Mouse (Mus musculus): ENCODE measurements around the gene Napsa. TPM values are rescaled to one million over a fixed set of nuclear protein-coding genes. Genes with fewer than 3 reads are reported as not detected.

Gene Napsa
- polyA plus RNA-seq, 2 experiments from 2014 or later: 0.52 to 6.7 TPM

- ATAC-seq: no peak
These were observed 33.2 kb upstream of the Napsa start for GRCm38 (mm10) chr7:44538756-44539624.

DNA sequence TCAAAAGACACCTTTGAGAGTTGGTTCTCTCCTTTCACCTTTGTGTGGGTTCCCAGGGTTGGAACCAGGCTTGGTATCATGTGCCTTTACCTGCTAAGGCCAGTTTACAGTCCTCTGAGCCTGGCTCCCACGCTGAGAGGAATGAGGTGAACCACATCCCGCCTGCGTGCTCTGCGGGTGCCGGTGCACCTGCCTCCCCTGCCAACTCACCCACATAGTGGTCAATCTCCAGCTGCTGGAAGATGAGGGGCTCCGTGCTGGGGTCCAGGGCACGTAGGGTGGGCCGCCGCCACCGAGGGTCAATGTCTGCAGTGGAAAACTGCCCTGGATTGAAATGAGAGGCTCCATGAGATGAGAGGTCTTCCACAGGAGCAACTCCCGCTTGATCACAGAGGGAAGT is 29.6 kb upstream of the Napsa start:
- ATAC-seq: no peak

- ATAC-seq: no peak
These were observed 29.1 kb upstream of the Napsa start for GRCm38 (mm10) chr7:44543071-44543470.

DNA sequence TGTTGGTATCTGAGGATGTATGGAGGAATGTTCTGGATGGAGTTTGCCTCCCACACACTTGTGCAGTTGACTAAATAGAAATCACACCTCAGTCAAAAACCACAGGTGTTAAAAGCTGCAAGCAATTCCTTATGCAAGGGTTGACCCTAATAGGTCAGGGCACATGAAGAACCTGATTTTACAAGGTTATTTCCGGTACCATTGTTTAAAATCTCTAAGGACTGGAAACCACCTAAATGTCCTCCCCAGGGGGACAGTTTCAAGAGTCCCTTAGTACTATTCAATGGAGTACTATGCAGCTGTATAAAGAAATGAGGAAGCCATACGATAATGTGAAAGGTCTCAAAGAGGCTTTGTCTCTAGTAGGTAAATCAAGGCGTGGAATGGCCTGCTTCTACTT is 25.9 kb upstream of the Napsa start:
- ATAC-seq: no peak

GRCm38 (mm10) chr7:44547041-44547440 is 25.1 kb upstream of the Napsa start:
- no peak for ATAC-seq

DNA sequence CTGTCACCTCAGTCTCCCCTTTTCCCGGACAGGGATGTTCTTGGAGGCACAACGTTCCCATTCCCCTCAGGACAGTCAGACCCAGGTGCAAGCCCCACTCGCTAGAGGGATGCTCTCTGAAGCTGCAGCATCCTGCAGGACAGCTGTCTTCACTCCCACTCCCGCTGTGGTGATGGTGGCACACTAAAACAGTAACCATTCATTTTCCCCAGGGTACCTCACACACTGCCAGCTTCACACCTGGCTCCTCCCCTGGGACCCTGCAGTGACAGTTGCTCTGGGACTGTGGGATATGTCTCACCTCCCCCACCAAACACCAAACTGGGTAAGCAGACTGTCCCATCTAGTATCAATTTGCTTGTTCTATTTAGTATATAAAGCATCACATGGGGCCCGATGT is 24.5 kb upstream of the Napsa start:
- no peak for ATAC-seq

- peak; percentile 94 for ATAC-seq
These were observed 23.6 kb upstream of the Napsa start, which contains the start of gene Pold1 for GRCm38 (mm10) chr7:44548497-44549087. Pold1 (minus strand) TSS chr7:44548849.

GRCm38 (mm10) chr7:44549621-44550408 is 22.4 kb upstream of the Napsa start:
- no peak for ATAC-seq

GRCm38 (mm10) chr7:44550409-44550678 is 21.8 kb upstream of the Napsa start:
- no peak for ATAC-seq

GRCm38 (mm10) chr7:44551301-44551700 is 20.9 kb upstream of the Napsa start:
- no peak for ATAC-seq

DNA sequence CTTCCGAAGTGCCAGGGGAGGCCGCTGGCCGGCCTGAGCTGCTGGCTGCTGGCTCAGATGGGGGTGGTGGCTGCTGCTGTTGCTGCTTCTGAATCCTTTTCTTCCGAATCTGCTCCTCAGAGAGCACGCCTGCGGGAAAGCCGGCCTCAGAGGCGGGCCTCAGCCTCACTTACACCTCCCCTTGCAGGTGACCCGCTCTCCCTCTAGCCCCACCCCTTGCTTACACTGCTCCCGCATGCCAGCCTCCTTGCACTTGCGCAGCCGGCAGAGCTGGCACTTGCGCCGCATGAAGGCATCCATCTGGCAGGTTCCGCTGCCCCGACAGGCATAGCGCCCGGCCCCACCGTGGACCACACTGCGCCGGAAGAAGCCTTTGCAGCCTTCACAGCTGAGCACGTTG is 20.4 kb upstream of the Napsa start:
- no peak for ATAC-seq

DNA sequence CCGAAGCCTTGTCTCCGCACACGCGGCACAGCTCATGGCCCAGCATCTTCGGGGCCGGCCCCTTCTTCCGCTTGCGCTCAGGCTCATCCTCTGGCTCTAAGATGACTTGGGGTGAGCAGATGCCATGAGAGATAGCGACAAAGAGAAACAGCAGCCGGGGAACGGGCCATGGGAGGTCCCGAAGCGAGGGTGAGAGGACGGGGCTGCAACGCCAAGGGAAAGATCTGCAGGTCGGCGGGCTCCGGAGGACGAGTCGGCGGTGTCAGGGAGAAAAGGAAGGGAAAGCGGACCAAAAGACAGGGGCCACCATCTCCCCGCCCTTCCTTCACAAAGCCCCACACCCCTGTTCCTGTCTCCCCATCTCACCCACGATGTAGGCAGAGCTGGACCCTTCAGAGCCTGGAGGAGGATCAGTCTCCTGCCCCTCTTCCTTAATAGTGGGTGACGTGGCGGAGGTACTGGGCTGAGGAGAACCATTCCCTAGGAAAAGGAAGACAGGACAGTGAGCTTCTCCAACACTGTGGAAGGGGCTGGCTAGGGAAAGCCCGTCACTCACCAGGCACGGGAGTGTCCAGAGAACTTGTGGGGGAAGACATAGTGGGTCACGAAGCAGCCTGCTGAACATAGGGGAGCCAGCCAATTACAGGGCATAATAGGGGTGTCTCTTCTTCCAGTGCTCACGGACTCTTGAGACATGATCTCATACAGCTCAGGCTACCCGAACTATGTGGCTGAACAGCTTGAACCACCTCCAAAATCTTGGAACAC is 19.9 kb upstream of the Napsa start:
- ATAC-seq: no peak

DNA sequence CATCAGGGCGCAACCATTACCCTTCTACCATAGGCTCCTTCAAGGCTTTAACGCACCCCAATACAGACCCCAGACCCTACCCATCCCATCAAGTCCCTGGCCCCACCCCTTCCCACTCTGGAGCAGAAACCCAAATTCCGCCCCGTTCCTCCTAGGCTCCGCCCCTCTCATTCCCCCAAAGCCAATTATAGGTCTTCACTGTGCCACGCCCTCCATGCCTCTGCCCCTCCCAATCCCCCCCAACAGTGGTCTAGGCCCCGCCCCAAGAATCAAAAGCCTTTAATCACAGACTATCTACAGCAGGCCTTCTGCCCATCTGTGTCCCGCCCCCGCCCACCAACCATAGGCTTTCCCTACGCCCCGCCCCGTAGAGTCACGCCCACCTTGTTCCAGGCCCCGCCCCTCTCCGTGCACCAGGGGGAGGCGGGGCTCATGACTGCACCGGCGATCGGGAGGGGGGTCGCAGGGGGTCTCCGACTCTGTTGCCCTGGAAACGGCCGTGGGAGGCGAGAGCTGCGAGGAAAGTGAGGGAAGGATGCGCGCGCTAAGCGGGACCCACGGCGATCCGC is 18.9 kb upstream of the Napsa start:
- ATAC-seq: peak; percentile 16

DNA sequence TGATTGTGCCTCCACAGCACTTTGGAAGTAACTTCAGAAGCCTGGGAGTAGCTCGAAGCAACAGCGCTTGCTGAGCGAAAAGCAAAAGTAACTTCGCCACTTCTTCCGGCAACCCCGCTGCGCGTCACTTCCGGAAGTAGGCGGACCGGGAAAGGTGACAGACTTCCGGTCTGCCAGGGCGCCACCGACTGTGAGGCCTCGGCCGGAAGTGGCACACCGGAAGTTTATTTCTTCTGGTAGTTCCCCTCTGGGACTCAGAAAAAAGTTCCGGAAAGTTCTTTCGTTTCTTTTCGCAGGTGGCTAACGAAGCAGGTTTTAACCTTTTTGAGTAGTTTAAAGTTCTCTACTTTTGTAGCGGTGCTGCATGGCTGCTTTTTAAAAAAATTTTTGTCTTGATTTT is 18.4 kb upstream of the Napsa start, which contains the start of gene Nr1h2:
Gene Nr1h2 (minus strand): TSS at position 126 of the 400 bp plus-strand sequence.
- ATAC-seq: peak; percentile 87

GRCm38 (mm10) chr7:44557629-44558028 is 14.6 kb upstream of the Napsa start:
- ATAC-seq: no peak

DNA sequence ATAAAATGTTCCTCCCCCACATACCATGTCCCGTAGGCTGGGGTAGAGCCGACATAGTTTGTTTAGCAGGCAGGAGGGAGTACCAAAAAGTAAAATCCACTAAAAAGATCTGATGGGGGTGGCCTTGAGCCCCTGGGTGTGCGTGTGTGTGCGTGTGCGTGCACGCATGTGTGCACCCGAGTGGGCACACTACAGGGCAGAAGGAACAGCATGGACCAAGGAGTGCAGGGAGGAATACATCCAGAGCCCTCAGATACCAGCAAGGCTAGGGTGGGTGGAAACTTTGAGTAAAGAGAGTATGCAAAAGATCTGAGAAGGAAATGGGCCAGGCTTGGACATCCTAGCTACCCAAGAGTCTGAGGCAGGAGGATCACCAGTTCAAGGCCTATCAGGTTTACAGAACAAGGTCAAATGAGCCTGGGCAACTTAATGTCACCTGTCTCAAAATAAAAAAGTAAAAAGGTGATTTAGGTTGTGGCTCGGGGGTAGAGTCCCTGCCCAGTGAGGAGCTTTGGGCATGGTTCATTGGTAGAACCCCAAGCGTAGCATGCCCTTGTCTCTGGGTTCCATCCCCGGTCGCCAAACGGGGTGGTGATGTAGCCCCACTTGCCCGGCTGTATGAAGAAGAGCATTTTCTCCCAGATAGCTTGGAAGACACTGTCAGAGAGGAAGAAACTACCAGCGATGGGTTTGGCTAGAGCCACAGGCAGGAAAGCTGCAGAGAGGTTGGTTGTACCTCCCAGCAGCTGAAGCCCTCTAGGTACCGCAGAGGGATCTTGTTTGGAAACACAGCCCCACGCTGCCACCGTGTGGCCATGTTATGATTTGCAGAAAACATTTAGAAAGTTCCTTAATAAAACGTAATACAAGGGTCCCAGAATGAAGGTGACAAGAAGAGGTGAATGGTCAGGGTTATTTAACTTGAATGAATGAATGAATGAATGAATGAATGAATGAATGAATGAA is 11.5 kb upstream of the Napsa start:
- ATAC-seq: peak; percentile 85

DNA sequence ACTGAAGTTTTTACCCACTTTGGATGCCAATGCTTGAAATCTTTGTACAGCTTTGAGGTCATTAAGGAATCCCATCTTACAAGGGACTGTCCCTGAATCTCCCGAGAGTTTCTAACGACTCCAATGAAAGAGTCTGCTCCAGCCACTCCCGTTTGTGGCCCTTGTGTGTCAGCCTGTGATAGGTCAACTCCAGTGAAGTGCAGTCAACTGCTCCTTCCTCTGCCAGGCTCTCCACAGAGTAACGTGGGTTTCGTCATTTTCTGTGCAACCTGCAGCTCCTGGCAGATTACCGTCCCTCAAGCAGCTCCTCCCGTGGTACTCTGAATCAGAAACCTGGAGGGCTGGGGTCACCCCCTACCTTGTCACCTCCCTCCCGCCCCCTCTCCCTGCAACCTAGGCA is 8.9 kb upstream of the Napsa start:
- ATAC-seq: no peak

DNA sequence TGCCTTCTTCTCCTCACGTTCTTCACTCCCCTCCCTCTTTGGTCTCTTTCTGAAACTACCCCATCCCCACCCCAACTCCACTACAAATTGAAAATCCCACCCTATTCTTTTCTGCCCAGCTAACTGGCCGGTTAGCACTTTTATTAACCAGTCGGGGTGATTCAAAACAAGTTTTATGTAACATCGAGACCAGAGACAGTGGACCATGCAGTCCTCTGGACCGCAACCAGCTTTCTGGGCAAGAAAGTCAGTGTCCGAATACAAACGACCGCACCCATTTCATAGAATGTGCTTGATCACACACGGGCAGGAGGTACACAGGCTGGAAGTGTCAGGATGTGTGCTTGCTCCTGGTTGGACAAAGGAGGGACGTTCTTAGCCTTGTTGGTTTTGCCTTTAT is 7.7 kb upstream of the Napsa start:
- no peak for ATAC-seq

- ATAC-seq: no peak
These were observed 6.8 kb upstream of the Napsa start for GRCm38 (mm10) chr7:44565414-44565813.

DNA sequence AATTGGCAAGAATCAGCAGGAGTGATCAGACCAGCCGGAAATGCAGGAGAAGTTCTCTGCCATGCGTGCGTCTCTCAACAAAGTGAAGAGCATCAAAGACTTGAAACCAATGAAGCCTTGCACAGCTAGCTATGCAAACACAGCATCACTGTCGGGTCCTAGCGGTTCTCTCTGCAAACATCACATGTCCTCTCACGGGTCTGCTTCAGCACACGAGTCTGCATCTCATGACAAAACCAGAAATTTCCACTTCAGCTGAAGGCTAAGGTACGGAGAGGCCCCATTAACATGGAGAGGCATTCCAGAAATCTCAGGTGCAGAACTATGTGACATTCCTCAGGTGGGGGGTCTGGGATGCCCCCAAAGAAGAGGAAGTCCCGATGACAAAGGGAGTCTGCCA is 3.4 kb upstream of the Napsa start:
- no peak for ATAC-seq

DNA sequence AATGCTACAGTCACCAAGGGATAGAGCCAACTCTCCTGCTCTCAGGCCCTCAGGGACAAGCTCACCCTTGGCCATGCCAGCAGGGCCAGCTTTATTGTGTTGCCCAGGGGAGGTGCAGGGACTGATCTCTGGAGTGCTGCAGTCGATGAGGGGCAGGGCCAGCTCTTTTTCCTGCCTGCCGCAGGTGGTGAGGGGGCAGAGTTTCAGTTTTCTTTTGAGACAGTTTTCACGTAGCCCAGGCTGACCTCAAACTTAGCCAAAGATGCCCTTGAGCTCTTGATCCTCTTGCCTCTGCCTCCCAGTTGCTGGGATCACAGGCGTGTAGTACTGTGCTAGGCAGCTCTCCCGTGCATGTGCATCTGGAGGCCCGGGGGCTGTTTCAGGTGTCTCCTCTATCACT is 1.2 kb upstream of the Napsa start:
- ATAC-seq: no peak

Data from CD4-positive, CD25-positive, alpha-beta regulatory T cell, adult 4 months (primary cell).